12 mouse cellular contexts compared by ENCODE assay signal in the genomic region with DNA sequence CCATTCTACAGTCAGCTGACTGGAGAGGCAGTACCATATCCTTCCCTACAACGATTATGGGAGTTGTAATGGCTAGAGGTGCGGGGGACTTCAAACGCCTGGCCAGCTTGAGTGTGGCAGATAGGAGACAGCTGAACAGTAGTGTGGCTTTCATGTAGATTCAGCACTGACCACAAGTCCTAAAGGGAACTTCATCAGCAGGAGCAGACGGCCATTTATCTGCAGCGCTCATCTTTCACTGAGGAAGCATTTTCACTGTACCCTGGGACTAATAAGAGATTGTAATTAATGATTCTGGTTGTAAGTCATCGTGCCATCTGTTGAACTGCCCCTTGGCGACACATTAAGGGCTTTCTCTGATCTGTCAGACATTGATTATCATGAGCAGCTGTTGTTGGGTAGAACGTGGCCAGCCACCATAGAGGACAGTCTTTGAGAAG. TPM values are rescaled to one million over a fixed set of nuclear protein-coding genes. Genes with fewer than 3 reads are reported as not detected.
DNase-seq lines count a peak whose midpoint lies in the region; ATAC-seq and TF ChIP-seq lines count a peak whose summit lies in the region.
"Had no signal": no experiment of that assay in that cellular context is flagged by ENCODE, and none has a peak within 500 bp of the region (broad histone marks: within the 10 kb centered on the region; RNA-seq: fewer than 3 reads in every experiment).

No protein-coding gene starts in this region.

- H3K9me3 ChIP-seq in limb, embryonic 15.5 days = no peaks in the 10 kb centered on the region
- no peaks in the 10 kb centered on the region for H3K9me3 ChIP-seq in limb, embryonic 10.5 days (replicated peaks)
- H3K9me3 ChIP-seq in midbrain, embryonic 16.5 days (replicated peaks; ENCODE audit: control insufficient read depth, low read length, poor library complexity, severe bottlenecking) = no peaks in the 10 kb centered on the region

- DNase-seq in cerebellum, adult 9-10 months = peak; percentile 26
- DNase-seq in limb, embryonic 10.5 days (ENCODE audit: low spot score) = no peak
- peak; percentile 71 for DNase-seq in brain, embryonic 14.5 days (ENCODE audit: low read depth)
- no peak for DNase-seq in spleen, postnatal 36 days (ENCODE audit: low spot score in 2 of 2)
- DNase-seq: heart, postnatal 14 days; kidney, adult 11 months; spleen, adult 18-20 months had no signal

- 0 out of 2 replicates have a peak overlapping the region, but pooled peaks have one; percentile 48 for H3K27ac ChIP-seq in limb, embryonic 15.5 days
- H3K27ac ChIP-seq in limb, embryonic 10.5 days = no peak overlapping the region
- no peak overlapping the region for H3K27ac ChIP-seq in midbrain, embryonic 16.5 days (ENCODE audit: low read length)
- H3K27ac ChIP-seq: liver, embryonic 14.5 days had no signal

- no peak for TF ChIP-seq POLR2A in brain, embryonic 14.5 days (IDR thresholded peaks at IDR 0.05; ENCODE audit: borderline replicate concordance, extremely low read depth, insufficient read depth, insufficient read length, poor library complexity, severe bottlenecking)

- peaks cover 14% of the 10 kb centered on the region for H3K4me1 ChIP-seq in limb, embryonic 15.5 days
- H3K4me1 ChIP-seq in limb, embryonic 10.5 days = no peaks in the 10 kb centered on the region
- H3K4me1 ChIP-seq in midbrain, embryonic 16.5 days (ENCODE audit: control insufficient read depth, insufficient read depth, low read length) = no peaks in the 10 kb centered on the region

- no peak overlapping the region for H3K9ac ChIP-seq in limb, embryonic 15.5 days
- no peak overlapping the region for H3K9ac ChIP-seq in midbrain, embryonic 16.5 days (ENCODE audit: low read depth, low read length)
- H3K9ac ChIP-seq: liver, embryonic 14.5 days had no signal

- H3K36me3 ChIP-seq in limb, embryonic 15.5 days = peaks cover 63% of the 10 kb centered on the region
- peaks cover 98% of the 10 kb centered on the region for H3K36me3 ChIP-seq in limb, embryonic 10.5 days
- no peaks in the 10 kb centered on the region for H3K36me3 ChIP-seq in midbrain, embryonic 16.5 days (ENCODE audit: control insufficient read depth, insufficient read depth, low read length)

- ATAC-seq in cerebellum, adult (ENCODE audit: insufficient number of reproducible peaks, low FRiP score, low TSS enrichment) = no peak
- ATAC-seq in limb, embryonic 15.5 days (ENCODE audit: insufficient number of reproducible peaks, low FRiP score, low TSS enrichment, low read depth) = no peak
- peak; percentile 55 for ATAC-seq in megakaryocyte progenitor cell, adult 5-6 weeks (replicated peaks; ENCODE audit: poor library complexity)
- ATAC-seq in midbrain, embryonic 16.5 days = no peak

- no peaks in the 10 kb centered on the region for H3K27me3 ChIP-seq in limb, embryonic 15.5 days
- no peaks in the 10 kb centered on the region for H3K27me3 ChIP-seq in limb, embryonic 10.5 days (ENCODE audit: low read depth, poor library complexity, severe bottlenecking)
- H3K27me3 ChIP-seq in midbrain, embryonic 16.5 days (ENCODE audit: control insufficient read depth, insufficient read depth, low read depth, low read length) = no peaks in the 10 kb centered on the region

- no peak for TF ChIP-seq CTCF in brain, embryonic 14.5 days (IDR thresholded peaks at IDR 0.05; ENCODE audit: borderline replicate concordance, extremely low read depth, insufficient read depth, insufficient read length)

- 77% methylated on average over 8 of the region's 8 CpGs for WGBS in limb, embryonic 15.5 days
- 87% methylated on average over 8 of the region's 8 CpGs for WGBS in limb, embryonic 10.5 days
- WGBS in midbrain, embryonic 16.5 days = 64% methylated on average over 8 of the region's 8 CpGs

- no peak overlapping the region for H3K4me3 ChIP-seq in limb, embryonic 15.5 days
- no peak overlapping the region for H3K4me3 ChIP-seq in limb, embryonic 10.5 days
- no peak overlapping the region for H3K4me3 ChIP-seq in midbrain, embryonic 16.5 days (ENCODE audit: low read depth, low read length)

- H3K4me2 ChIP-seq in limb, embryonic 15.5 days = no peak overlapping the region
- H3K4me2 ChIP-seq in midbrain, embryonic 16.5 days (ENCODE audit: low read length) = no peak overlapping the region

RNA-seq across cellular contexts. Expression of a gene that starts 31.4 kb away (rescaled TPM):
- polyA plus RNA-seq in limb, embryonic 15.5 days (2015; fragmentation: Nextera tagmentation; extraction: Ambion mirVana) = 39.3 and 41.5 TPM in 2 replicates
- 54.8 and 64.4 TPM in 2 replicates for polyA plus RNA-seq in limb, embryonic 10.5 days (2016; fragmentation: Nextera tagmentation; extraction: Ambion mirVana)
- polyA plus RNA-seq in brain, embryonic 14.5 days (2012; rRNA removed) = 25.8 and 27.9 TPM in 2 replicates
- 30.5 and 38.4 TPM in 2 replicates for total RNA-seq in megakaryocyte progenitor cell, adult 5-6 weeks (2015)
- total RNA-seq in megakaryocyte progenitor cell, adult 5-6 weeks (2017) = 18.6 and 23.9 TPM in 2 replicates
- polyA plus RNA-seq in midbrain, embryonic 16.5 days (2015; fragmentation: Nextera tagmentation; extraction: Ambion mirVana) = 30.7 and 34.1 TPM in 2 replicates

RNA-seq across cellular contexts. Expression of a gene that starts 31.5 kb away (rescaled TPM):
- 22.5 TPM in 2 replicates for polyA plus RNA-seq in limb, embryonic 15.5 days (2015; fragmentation: Nextera tagmentation; extraction: Ambion mirVana)
- polyA plus RNA-seq in limb, embryonic 10.5 days (2016; fragmentation: Nextera tagmentation; extraction: Ambion mirVana) = 34.3 and 41.2 TPM in 2 replicates
- polyA plus RNA-seq in brain, embryonic 14.5 days (2012; rRNA removed) = 21.4 and 22.3 TPM in 2 replicates
- 16.6 and 20.2 TPM in 2 replicates for total RNA-seq in megakaryocyte progenitor cell, adult 5-6 weeks (2015)
- 22.7 and 25.6 TPM in 2 replicates for total RNA-seq in megakaryocyte progenitor cell, adult 5-6 weeks (2017)
- polyA plus RNA-seq in midbrain, embryonic 16.5 days (2015; fragmentation: Nextera tagmentation; extraction: Ambion mirVana) = 17.2 and 20.2 TPM in 2 replicates

Comparison
In these comparisons a context has a peak if more than half of its experiments do, and no peak if none do; other contexts are left out.
1. DNase-seq: peak in cerebellum, adult 9-10 months (single experiment) and brain, embryonic 14.5 days (single experiment); none in limb, embryonic 10.5 days (single experiment) and spleen, postnatal 36 days (0 of 2).